Mouse (Mus musculus): ENCODE measurements around the gene Dcps. TPM values are rescaled to one million over a fixed set of nuclear protein-coding genes. Genes with fewer than 3 reads are reported as not detected.

The Dcps gene
- polyA plus RNA-seq, 1 experiment from 2014 or later, result 90.9 TPM

- Histone ChIP-seq H3K9me3 (ENCODE audit: control insufficient read depth, low read length) (no peaks in the 10 kb centered on the region), H3K9ac (ENCODE audit: low read depth, low read length) (no peak overlapping the region), H3K4me2 (no peak overlapping the region), H3K4me1 (replicated peaks; ENCODE audit: control insufficient read depth, insufficient read depth, low read length) (no peaks in the 10 kb centered on the region), H3K36me3 (ENCODE audit: control insufficient read depth, insufficient read depth, low read length) (no peaks in the 10 kb centered on the region; the same call in 1 of the 2 replicates), H3K4me3 (ENCODE audit: low read depth, low read length) (no peak overlapping the region), H3K27ac (ENCODE audit: low read depth, low read length) (no peak overlapping the region), H3K27me3 (replicated peaks; ENCODE audit: control insufficient read depth, insufficient read depth, low read length) (no peaks in the 10 kb centered on the region)
- WGBS, result 78% methylated on average over 10 of the region's 10 CpGs
- DNase-seq (ENCODE audit: low spot score) (no peak), ATAC-seq (replicated peaks; ENCODE audit: low FRiP score) (no peak)
Measured at GRCm38 (mm10) chr9:35187351-35187903, 11.6 kb upstream of the Dcps start.

GRCm38 (mm10) chr9:35186430-35186829, 10.6 kb upstream of the Dcps start:
- H3K27ac ChIP-seq (ENCODE audit: low read depth, low read length), result no peak overlapping the region
- WGBS, result 87% methylated on average over 4 of the region's 4 CpGs
- DNase-seq (ENCODE audit: low spot score) (no peak), ATAC-seq (replicated peaks; ENCODE audit: low FRiP score) (no peak)
- no peak overlapping the region for H3K4me3 ChIP-seq (ENCODE audit: low read depth, low read length)
- no peak overlapping the region for H3K4me2 ChIP-seq
- H3K4me1 ChIP-seq (replicated peaks; ENCODE audit: control insufficient read depth, insufficient read depth, low read length), result no peaks in the 10 kb centered on the region
- no peaks in the 10 kb centered on the region; the same call in 1 of the 2 replicates for H3K36me3 ChIP-seq (ENCODE audit: control insufficient read depth, insufficient read depth, low read length)
- no peaks in the 10 kb centered on the region for H3K27me3 ChIP-seq (replicated peaks; ENCODE audit: control insufficient read depth, insufficient read depth, low read length)
- no peak overlapping the region for H3K9ac ChIP-seq (ENCODE audit: low read depth, low read length)
- H3K9me3 ChIP-seq (ENCODE audit: control insufficient read depth, low read length), result no peaks in the 10 kb centered on the region

GRCm38 (mm10) chr9:35183359-35183758, 7.5 kb upstream of the Dcps start:
- Histone ChIP-seq H3K4me3 (ENCODE audit: low read depth, low read length) (no peak overlapping the region), H3K4me1 (replicated peaks; ENCODE audit: control insufficient read depth, insufficient read depth, low read length) (no peaks in the 10 kb centered on the region), H3K9ac (ENCODE audit: low read depth, low read length) (no peak overlapping the region), H3K27ac (ENCODE audit: low read depth, low read length) (no peak overlapping the region), H3K27me3 (replicated peaks; ENCODE audit: control insufficient read depth, insufficient read depth, low read length) (no peaks in the 10 kb centered on the region), H3K36me3 (ENCODE audit: control insufficient read depth, insufficient read depth, low read length) (no peaks in the 10 kb centered on the region; the same call in 1 of the 2 replicates), H3K4me2 (no peak overlapping the region), H3K9me3 (ENCODE audit: control insufficient read depth, low read length) (no peaks in the 10 kb centered on the region)
- ATAC-seq (replicated peaks; ENCODE audit: low FRiP score), result no peak
- DNase-seq (ENCODE audit: low spot score), result no peak
- 36% methylated on average over 5 of the region's 5 CpGs for WGBS

- ATAC-seq (replicated peaks; ENCODE audit: low FRiP score), result no peak
- DNase-seq (ENCODE audit: low spot score), result no peak
- no peak overlapping the region for H3K27ac ChIP-seq (ENCODE audit: low read depth, low read length)
- 54% methylated on average over 2 of the region's 2 CpGs for WGBS
- no peaks in the 10 kb centered on the region; the same call in 1 of the 2 replicates for H3K36me3 ChIP-seq (ENCODE audit: control insufficient read depth, insufficient read depth, low read length)
- no peak overlapping the region for H3K4me3 ChIP-seq (ENCODE audit: low read depth, low read length)
- no peaks in the 10 kb centered on the region for H3K4me1 ChIP-seq (replicated peaks; ENCODE audit: control insufficient read depth, insufficient read depth, low read length)
- H3K9me3 ChIP-seq (ENCODE audit: control insufficient read depth, low read length), result no peaks in the 10 kb centered on the region
- H3K4me2 ChIP-seq, result no peak overlapping the region
- H3K9ac ChIP-seq (ENCODE audit: low read depth, low read length), result no peak overlapping the region
- H3K27me3 ChIP-seq (replicated peaks; ENCODE audit: control insufficient read depth, insufficient read depth, low read length), result no peaks in the 10 kb centered on the region
Measured at GRCm38 (mm10) chr9:35182832-35183231, 7.0 kb upstream of the Dcps start.

GRCm38 (mm10) chr9:35176124-35176659, 331 bp upstream of the Dcps start:
- Histone ChIP-seq H3K4me1 (replicated peaks; ENCODE audit: control insufficient read depth, insufficient read depth, low read length) (peaks cover 6% of the 10 kb centered on the region; the same call in 1 of the 2 replicates), H3K9ac (ENCODE audit: low read depth, low read length) (peak overlapping the region; percentile 76; the same call in 1 of the 2 replicates), H3K36me3 (ENCODE audit: control insufficient read depth, insufficient read depth, low read length) (no peaks in the 10 kb centered on the region), H3K4me3 (ENCODE audit: low read depth, low read length) (peak overlapping the region; percentile 66), H3K4me2 (peak overlapping the region; percentile 89), H3K27me3 (replicated peaks; ENCODE audit: control insufficient read depth, insufficient read depth, low read length) (no peaks in the 10 kb centered on the region), H3K27ac (ENCODE audit: low read depth, low read length) (no peak overlapping the region), H3K9me3 (ENCODE audit: control insufficient read depth, low read length) (no peaks in the 10 kb centered on the region)
- DNase-seq (ENCODE audit: low spot score) (no peak), ATAC-seq (replicated peaks; ENCODE audit: low FRiP score) (no peak)
- WGBS, result 48% methylated on average over 14 of the region's 14 CpGs

- Histone ChIP-seq H3K4me2 (no peak overlapping the region), H3K9ac (ENCODE audit: low read depth, low read length) (no peak overlapping the region), H3K9me3 (ENCODE audit: control insufficient read depth, low read length) (no peaks in the 10 kb centered on the region), H3K36me3 (ENCODE audit: control insufficient read depth, insufficient read depth, low read length) (peaks cover 6% of the 10 kb centered on the region; the same call in 1 of the 2 replicates), H3K4me1 (replicated peaks; ENCODE audit: control insufficient read depth, insufficient read depth, low read length) (peaks cover 6% of the 10 kb centered on the region; the same call in 1 of the 2 replicates), H3K27me3 (replicated peaks; ENCODE audit: control insufficient read depth, insufficient read depth, low read length) (no peaks in the 10 kb centered on the region), H3K27ac (ENCODE audit: low read depth, low read length) (no peak overlapping the region), H3K4me3 (ENCODE audit: low read depth, low read length) (no peak overlapping the region)
- ATAC-seq (replicated peaks; ENCODE audit: low FRiP score) (no peak), DNase-seq (ENCODE audit: low spot score) (no peak)
- 74% methylated on average over 1 of the region's 1 CpGs for WGBS
Measured at GRCm38 (mm10) chr9:35173331-35173730, 2.5 kb downstream of the Dcps start.

- H3K36me3 ChIP-seq (ENCODE audit: control insufficient read depth, insufficient read depth, low read length), result peaks cover 6% of the 10 kb centered on the region; the same call in 1 of the 2 replicates
- H3K9ac ChIP-seq (ENCODE audit: low read depth, low read length), result no peak overlapping the region
- H3K4me3 ChIP-seq (ENCODE audit: low read depth, low read length), result no peak overlapping the region
- no peak overlapping the region for H3K27ac ChIP-seq (ENCODE audit: low read depth, low read length)
- peaks cover 6% of the 10 kb centered on the region; the same call in 1 of the 2 replicates for H3K4me1 ChIP-seq (replicated peaks; ENCODE audit: control insufficient read depth, insufficient read depth, low read length)
- H3K27me3 ChIP-seq (replicated peaks; ENCODE audit: control insufficient read depth, insufficient read depth, low read length), result no peaks in the 10 kb centered on the region
- 89% methylated on average over 7 of the region's 7 CpGs for whole genome bisulfite sequencing
- H3K4me2 ChIP-seq, result no peak overlapping the region
- ATAC-seq (replicated peaks; ENCODE audit: low FRiP score), result no peak
- no peaks in the 10 kb centered on the region for H3K9me3 ChIP-seq (ENCODE audit: control insufficient read depth, low read length)
- DNase-seq (ENCODE audit: low spot score), result no peak
Measured at GRCm38 (mm10) chr9:35170071-35170470, 5.8 kb downstream of the Dcps start.

GRCm38 (mm10) chr9:35166798-35167635, 8.8 kb downstream of the Dcps start:
- Histone ChIP-seq H3K27ac (ENCODE audit: low read depth, low read length) (no peak overlapping the region), H3K36me3 (ENCODE audit: control insufficient read depth, insufficient read depth, low read length) (peaks cover 10% of the 10 kb centered on the region; the same call in 1 of the 2 replicates), H3K4me1 (replicated peaks; ENCODE audit: control insufficient read depth, insufficient read depth, low read length) (no peaks in the 10 kb centered on the region), H3K4me3 (ENCODE audit: low read depth, low read length) (no peak overlapping the region), H3K27me3 (replicated peaks; ENCODE audit: control insufficient read depth, insufficient read depth, low read length) (no peaks in the 10 kb centered on the region), H3K9me3 (ENCODE audit: control insufficient read depth, low read length) (no peaks in the 10 kb centered on the region), H3K9ac (ENCODE audit: low read depth, low read length) (no peak overlapping the region), H3K4me2 (no peak overlapping the region)
- DNase-seq (ENCODE audit: low spot score) (no peak), ATAC-seq (replicated peaks; ENCODE audit: low FRiP score) (0 out of 2 replicates have a peak, but pooled peaks have one; percentile 3)
- 73% methylated on average over 9 of the region's 9 CpGs for WGBS
